In genomic region chr19:60467588-60468007, GRCm38 (mm10) we compare ENCODE assay signal across 8 mouse cellular contexts. TPM values are rescaled to one million over a fixed set of nuclear protein-coding genes. Genes with fewer than 3 reads are reported as not detected.
A peak's percentile ranks its signal among the peaks of the same experiment; 100 is the strongest.
DNase-seq lines count a peak whose midpoint lies in the region; ATAC-seq and TF ChIP-seq lines count a peak whose summit lies in the region.
"Had no signal": no experiment of that assay in that cellular context is flagged by ENCODE, and none has a peak within 500 bp of the region (broad histone marks: within the 10 kb centered on the region; RNA-seq: fewer than 3 reads in every experiment).

No protein-coding gene starts in this region.

- 12% methylated on average over 31 of the region's 31 CpGs for WGBS in forebrain, embryonic 14.5 days
- WGBS in liver, embryonic 11.5 days, result 17% methylated on average over 31 of the region's 31 CpGs
- WGBS in small intestine, adult 2 months, result 16% methylated on average over 31 of the region's 31 CpGs

- H3K36me3 ChIP-seq in forebrain, embryonic 14.5 days (ENCODE audit: control insufficient read depth, insufficient read depth, low read length), result no peaks in the 10 kb centered on the region
- H3K36me3 ChIP-seq in liver, embryonic 11.5 days (ENCODE audit: control insufficient read depth, insufficient read depth, low read length), result no peaks in the 10 kb centered on the region
- no peaks in the 10 kb centered on the region for H3K36me3 ChIP-seq in small intestine, adult 2 months (ENCODE audit: control insufficient read depth, insufficient read depth, low read length)

- no peak overlapping the region for H3K9ac ChIP-seq in forebrain, embryonic 14.5 days (ENCODE audit: low read length)
- H3K9ac ChIP-seq in liver, embryonic 11.5 days (ENCODE audit: low read depth, low read length), result no peak overlapping the region

- H3K27me3 ChIP-seq in forebrain, embryonic 14.5 days (replicated peaks; ENCODE audit: control insufficient read depth, insufficient read depth, low read length), result peaks cover 51% of the 10 kb centered on the region
- H3K27me3 ChIP-seq in liver, embryonic 11.5 days (replicated peaks; ENCODE audit: control insufficient read depth, insufficient read depth, low read length), result peaks cover 36% of the 10 kb centered on the region
- H3K27me3 ChIP-seq in small intestine, adult 2 months (ENCODE audit: control insufficient read depth, insufficient read depth, low read length), result peaks cover 13% of the 10 kb centered on the region

- no peak for TF ChIP-seq POLR2A in small intestine, adult 2 months (IDR thresholded peaks at IDR 0.05; ENCODE audit: low read depth, low read length)

- H3K4me1 ChIP-seq in forebrain, embryonic 14.5 days (ENCODE audit: control insufficient read depth, insufficient read depth, low read length), result peaks cover 18% of the 10 kb centered on the region
- 0 out of 2 replicates have a peak, but pooled peaks cover 3% of the 10 kb centered on the region for H3K4me1 ChIP-seq in liver, embryonic 11.5 days (replicated peaks; ENCODE audit: control insufficient read depth, insufficient read depth, low read length)
- peaks cover 6% of the 10 kb centered on the region; the same call in 1 of the 2 replicates for H3K4me1 ChIP-seq in small intestine, adult 2 months (ENCODE audit: control insufficient read depth, insufficient read depth, insufficient read length, low read length)

- intact Hi-C loops in left cerebral cortex, adult 2 months (cut with DNase I), result no loop called here

- DNase-seq in left cerebral cortex, adult 2 months (ENCODE audit: extremely low spot score in 1 of 2, low spot score in 2 of 2), result peak in 1 of 2 experiments; percentile 19
- DNase-seq in left cerebral cortex, adult 8-10 months (ENCODE audit: low spot score in 2 of 2), result no peak
- DNase-seq in forebrain, embryonic 14.5 days (ENCODE audit: low spot score), result peak; percentile 38
- DNase-seq in liver, embryonic 11.5 days (ENCODE audit: low spot score), result no peak
- DNase-seq in frontal cortex, postnatal 25 days (ENCODE audit: low spot score in 2 of 2), result no peak
- no peak for DNase-seq in thymus, postnatal 4 days

- H3K4me2 ChIP-seq in forebrain, embryonic 14.5 days (ENCODE audit: low read length), result peak overlapping the region; percentile 52
- peak overlapping the region; percentile 53 for H3K4me2 ChIP-seq in liver, embryonic 11.5 days

- TF ChIP-seq CTCF in left cerebral cortex, adult 2 months (IDR thresholded peaks at IDR 0.05), result no peak
- TF ChIP-seq CTCF in small intestine, adult 2 months (IDR thresholded peaks at IDR 0.05; ENCODE audit: extremely low read depth, insufficient read length, insufficient replicate concordance, low read depth, low read length), result no peak

- no peak overlapping the region for H3K27ac ChIP-seq in left cerebral cortex, adult 2 months
- H3K27ac ChIP-seq in forebrain, embryonic 14.5 days (ENCODE audit: low read depth, low read length), result no peak overlapping the region
- no peak overlapping the region for H3K27ac ChIP-seq in liver, embryonic 11.5 days (ENCODE audit: low read depth, low read length)
- no peak overlapping the region for H3K27ac ChIP-seq in small intestine, adult 2 months (ENCODE audit: insufficient read depth, low read depth, low read length)

- no peaks in the 10 kb centered on the region for H3K9me3 ChIP-seq in forebrain, embryonic 14.5 days (replicated peaks; ENCODE audit: control insufficient read depth, low read length)
- H3K9me3 ChIP-seq in liver, embryonic 11.5 days (ENCODE audit: control insufficient read depth, low read length), result no peaks in the 10 kb centered on the region

- peak; percentile 11; the same call in 1 of the 2 replicates for ATAC-seq in forebrain, embryonic 14.5 days
- no peak for ATAC-seq in liver, embryonic 11.5 days (replicated peaks; ENCODE audit: low FRiP score)

- peak overlapping the region; percentile 23 for H3K4me3 ChIP-seq in left cerebral cortex, adult 2 months
- peak overlapping the region; percentile 28 for H3K4me3 ChIP-seq in forebrain, embryonic 14.5 days (ENCODE audit: low read depth, low read length)
- H3K4me3 ChIP-seq in liver, embryonic 11.5 days (ENCODE audit: low read depth, low read length), result peak overlapping the region; percentile 24
- peak overlapping the region; percentile 17 for H3K4me3 ChIP-seq in small intestine, adult 2 months (ENCODE audit: low read depth, low read length)

RNA-seq across cellular contexts. Expression of gene Prlhr, which starts 0.5 kb away (rescaled TPM):
- not detected for total RNA-seq in left cerebral cortex, adult 2 months (2021)
- total RNA-seq in left cerebral cortex, adult 8-10 months (2022), result under 1 TPM; 0.46 to 0.62 (median 0.55) TPM
- polyA plus RNA-seq in forebrain, embryonic 14.5 days (2014; fragmentation: Nextera tagmentation; extraction: Ambion mirVana), result 0.10 and 0.22 TPM in 2 replicates
- polyA plus RNA-seq in liver, embryonic 11.5 days (2014; fragmentation: Nextera tagmentation; extraction: Ambion mirVana), result not detected in 2 replicates
- polyA plus RNA-seq in small intestine, adult 2 months (2012; rRNA removed), result not detected in 2 replicates
- total RNA-seq: gastrocnemius, postnatal 36 days had no signal
